Mouse (Mus musculus) c-Kit-positive CD71-positive TER-119-positive erythroid progenitor cells, embryonic 14.5 days (primary cell): ENCODE data around the gene Tmem116.
"Not testable (repeated sequence)": the region's sequence is repeated elsewhere in the genome, so short reads cannot be mapped to it uniquely, and the experiment has no call there.

Experiments
- DNase-seq: peaks from one replicate; pipeline ENCODE4 v3.0.0-alpha.2; 2013; ENCODE audit warnings: low spot score

The Tmem116 gene

DNA sequence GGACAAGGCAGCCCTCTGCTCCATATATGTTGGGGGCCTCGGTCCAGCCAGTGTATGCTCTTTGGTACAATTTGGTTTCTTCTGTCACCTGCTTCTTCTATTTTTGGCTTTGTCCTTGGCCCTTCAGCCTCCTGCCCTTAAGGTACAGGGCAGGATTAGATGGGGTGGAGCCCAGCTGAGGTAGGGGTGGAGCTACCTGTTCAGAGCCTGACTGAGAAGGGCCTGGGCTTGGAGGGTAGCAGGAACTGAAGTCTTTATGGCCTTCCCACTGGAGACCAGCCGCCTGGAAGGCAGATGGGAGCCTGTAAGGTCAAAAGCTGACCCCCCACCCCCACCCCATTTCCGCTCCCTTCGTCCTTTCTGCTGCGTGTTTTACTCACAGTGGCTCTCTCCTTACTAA lies 11.3 kb downstream of the Tmem116 start:
- DNase-seq = no peak

DNA sequence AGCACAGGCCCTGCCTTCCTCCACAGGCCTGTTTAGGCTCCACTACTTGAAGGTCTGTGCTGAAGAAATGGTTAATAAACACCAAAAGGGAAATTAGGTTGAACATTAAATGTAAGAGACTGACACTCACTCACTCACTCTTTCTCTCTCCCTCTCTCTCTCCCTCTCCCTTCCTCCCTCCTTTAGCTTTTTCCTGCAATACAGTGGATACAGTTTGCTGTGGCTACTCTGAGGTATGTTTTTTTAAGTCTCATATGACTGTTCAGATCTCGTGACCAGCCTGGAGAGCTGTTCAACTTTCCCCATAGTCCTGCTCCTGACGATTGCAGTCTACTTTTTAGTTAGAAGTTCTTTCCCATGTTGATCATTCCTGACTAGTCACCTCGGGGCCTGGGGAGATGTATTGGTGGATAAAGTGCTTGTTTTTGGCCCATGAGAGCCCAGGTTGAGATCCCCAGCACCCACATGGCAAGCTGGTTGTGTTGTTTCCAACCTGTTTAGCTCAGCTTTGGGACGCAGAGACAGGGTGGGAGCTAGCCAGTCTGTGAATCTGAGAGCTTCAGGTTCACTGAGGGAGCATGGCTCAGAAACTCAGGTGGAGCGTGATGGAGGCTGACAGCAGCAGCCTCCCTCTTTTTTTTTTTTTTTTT lies 12.0 kb downstream of the Tmem116 start:
- DNase-seq = no peak

DNA sequence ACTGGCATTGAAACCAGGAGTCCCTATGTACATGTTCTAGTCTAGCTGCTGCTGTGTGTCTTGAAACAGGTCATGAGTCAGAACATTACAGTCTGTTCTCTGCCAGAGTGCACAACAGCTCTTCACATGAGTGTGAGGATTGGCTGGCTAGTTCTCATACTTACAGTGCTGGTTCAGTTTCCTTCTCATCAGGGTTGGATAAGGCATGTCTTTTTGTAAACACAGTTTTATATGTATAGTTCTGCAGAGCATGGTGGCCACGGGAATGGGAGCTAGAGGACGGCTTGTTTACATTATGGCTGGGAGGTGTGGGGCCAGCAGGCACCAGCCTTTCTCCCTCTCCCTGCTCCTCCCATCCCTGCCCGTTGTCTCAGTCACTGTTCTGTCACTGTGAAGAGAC lies 17.9 kb downstream of the Tmem116 start:
- no peak for DNase-seq

DNA sequence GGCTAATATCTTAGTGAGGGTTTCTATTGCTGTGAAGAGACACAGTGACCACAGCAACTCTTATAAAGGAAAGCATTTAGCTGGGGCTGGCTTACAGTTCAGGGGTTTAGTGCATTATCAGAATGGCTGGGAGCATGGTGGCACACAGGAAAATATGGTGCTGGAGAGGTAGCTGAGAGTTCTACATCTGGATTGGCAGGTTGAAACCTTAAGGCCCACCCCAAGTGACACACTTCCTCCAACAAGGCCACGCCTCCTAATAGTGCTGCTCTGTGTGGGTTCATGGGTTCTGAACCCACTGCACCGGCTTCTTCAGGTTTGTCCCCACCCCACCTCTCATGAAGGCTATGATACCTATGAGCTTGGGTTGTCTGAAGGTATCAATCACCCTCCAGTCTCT lies 20.7 kb downstream of the Tmem116 start:
- no peak for DNase-seq

DNA sequence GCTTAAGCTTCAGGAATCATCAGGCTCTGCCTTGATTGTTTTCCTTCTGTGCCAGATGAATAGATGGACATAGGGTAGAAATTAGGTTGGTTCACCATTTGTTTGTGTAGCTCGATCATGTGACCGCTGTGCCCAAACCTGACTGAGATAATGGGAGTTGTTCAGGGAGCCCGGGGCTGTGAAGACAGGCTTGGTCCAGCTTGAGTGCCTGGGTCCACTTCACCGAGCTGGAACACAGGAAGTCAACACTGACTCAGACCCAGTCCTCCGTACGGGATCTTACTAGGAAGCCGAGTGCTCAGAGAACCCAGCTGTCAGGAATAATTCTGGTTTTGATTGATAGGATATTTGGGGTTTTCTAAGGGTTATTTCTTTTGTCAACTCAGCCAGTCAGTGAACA lies 22.9 kb downstream of the Tmem116 start:
- DNase-seq = no peak

DNA sequence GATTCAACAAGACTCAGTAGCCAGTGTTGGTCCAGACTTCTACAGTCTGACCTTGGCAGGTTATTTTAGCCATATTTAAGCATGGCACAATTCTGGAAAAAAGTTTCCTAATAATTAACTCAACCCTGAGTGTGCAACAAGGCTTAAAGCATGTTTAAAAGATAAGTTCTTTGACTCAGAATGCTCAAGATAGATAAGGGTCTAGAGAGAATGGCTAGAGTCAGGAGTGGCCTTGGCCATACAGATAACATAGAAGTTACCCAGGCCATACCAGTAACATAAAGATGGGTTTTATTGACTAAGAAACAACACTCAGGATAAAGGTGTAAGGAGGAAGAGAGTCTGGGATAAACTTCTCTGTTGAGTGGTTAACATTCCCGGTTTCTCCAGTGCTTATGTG lies 24.3 kb downstream of the Tmem116 start:
- peak; percentile 66 for DNase-seq

DNA sequence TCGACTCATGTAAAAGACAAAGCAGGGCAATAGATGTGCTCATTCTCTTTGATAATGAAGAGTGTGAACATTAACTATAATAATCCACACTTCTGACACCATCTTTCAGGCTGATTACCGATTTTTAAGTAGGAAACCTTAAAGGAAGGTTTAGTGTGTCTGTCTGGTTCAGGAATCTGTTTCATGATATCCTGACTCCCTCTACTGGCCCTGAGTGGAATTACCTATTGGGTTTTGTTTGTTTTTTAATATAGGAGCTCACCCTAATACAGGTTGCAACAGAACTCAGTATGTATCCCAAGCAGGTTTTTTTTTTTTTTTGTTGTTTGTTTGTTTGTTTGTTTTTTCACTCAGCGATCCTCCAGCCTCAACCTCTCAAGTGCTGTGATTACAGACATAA lies 26.0 kb downstream of the Tmem116 start:
- DNase-seq = peak; percentile 81

DNA sequence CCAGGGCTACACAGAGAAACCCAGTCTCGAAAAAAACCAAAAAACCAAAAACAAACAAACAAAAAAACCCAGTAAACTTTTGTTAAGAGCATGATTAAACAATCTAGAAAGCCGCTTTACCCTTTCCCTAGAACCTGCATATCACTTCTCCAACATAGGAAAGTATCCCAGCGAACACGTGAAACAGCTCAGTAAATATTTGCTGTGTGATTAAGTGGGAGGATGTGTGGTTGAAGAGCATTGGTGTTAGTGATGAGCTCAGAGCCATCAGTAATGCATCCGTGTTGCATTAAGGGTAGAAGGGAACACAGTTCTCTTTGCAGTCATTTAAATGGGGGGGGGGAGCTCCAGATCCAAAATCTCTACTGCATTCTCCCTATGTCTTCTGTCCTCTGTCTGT lies 33.1 kb downstream of the Tmem116 start:
- no peak for DNase-seq

DNA sequence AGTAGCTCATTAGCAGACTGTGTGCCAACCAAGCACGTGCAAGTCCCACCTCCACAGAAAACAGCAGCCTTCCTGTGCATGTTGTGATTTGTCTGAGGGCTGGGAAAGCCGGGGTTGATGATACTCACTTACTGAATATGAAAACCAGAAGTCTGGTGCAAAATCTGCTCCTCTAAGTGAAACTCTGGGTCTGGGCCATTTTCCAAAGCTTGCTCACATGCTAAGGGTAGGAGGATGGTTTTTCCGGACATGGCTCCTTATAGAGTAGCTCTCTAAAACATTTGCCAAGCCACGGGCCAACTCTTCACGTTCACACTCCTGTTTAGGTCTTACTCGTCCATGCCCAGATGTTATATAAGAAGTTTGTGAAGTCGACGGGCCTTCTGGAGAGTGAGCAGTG lies 41.6 kb downstream of the Tmem116 start:
- DNase-seq = no peak

DNA sequence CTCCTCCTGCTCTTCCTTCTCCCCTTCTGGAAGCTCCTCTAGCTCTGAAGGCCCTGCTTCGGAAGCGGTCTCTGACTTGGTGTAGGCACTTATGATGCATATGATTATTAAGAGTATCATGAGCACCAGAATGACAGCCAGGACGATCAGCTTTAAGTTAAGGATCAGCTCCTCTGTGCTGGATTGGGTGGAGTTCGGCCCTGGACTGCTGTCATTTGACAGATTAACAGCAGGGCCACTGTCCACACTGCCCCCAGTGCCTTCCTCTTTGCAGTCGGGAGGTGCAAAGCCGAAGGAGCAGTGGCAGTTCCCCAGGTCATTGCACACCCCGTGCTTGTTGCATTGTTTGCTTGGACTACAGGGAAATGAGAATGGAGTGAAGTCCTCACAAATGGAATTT lies 49.0 kb downstream of the Tmem116 start:
- DNase-seq = no peak

DNA sequence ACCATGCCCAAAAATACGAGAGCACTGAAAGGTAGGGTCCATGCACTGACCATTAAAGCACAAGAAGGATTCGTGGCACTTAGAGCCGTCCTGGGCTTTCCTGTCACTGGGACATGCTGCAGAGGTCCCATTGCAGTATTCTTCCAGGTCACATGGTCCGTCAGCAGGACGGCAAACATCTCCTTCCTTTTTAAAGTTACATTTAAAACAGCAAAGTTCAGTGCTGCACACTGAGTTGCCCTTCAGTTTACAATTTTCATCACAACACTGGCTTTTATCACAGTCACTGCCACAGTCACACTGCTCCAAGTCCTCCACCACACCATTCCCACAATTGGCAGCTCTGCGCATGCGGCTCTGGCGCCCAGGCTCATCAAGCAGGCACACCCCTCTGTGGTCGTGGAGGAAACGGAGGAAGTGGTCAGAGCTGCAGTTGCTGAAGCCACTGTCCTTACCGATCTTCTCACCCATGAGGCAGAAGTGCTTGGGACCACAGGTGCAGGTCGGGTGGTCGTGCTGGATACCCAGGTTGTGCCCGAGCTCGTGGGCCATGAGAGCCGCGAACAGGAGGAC lies 49.8 kb downstream of the Tmem116 start:
- DNase-seq = not testable (repeated sequence)

DNA sequence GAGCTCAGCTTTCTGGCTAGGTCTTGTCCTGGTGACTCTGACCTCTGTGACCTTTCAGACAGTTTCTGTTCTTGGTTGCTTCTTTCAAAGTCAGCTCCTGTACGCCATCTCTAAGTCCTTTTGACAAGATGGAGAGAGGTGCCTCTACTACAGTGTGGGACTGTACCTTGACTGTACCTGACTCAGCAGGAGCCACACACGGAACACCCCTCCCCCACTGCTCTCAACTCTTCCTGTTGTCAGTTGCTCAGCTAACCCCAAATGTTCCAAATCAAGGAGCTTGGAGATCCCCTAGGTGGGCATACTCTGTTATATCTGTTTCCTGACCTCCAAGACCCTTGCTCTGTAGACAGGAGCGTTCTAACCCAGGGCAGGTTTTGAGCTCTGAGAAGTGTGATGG lies 51.5 kb downstream of the Tmem116 start, which contains the start of gene Adam1b:
Adam1b (minus strand) TSS at position 205 of the 400 bp plus-strand sequence.
- DNase-seq = no peak

DNA sequence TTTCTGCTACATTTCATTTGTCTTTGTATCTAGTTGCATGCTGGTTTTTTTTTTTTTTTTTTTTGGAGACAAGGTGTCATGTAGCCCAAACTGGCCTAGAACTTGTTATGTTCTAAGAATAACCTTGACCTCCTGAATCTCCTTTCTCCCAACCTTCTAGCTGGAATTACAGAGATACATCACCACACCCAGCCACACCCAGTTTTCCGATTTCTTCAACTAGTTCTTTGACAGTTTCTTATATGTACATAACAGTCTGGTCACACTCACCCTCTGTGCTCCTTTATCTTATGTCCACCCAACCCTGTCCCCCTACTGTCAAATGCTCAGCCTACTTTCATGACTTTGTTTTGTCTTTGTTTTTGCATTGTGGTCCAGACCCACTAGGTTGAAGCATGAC lies 55.2 kb downstream of the Tmem116 start:
- no peak for DNase-seq

DNA sequence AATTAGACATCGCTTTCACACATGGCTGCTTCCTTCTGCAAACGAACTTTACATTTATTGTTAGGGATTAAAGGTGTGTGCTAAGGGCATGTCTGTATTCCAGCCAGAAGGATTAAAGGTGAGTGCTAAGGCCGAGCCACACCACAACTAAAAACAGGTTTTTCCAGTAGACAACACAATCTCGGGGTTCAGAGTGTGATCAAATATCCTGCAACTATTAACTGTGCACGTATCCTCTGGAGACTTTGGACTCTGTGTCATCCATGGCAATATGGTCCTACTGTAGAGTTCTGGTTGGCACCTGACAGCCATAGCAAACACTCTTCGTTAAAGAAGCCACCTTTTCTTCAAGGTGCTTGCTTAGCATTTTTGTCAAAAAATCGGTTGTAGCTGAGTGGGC lies 58.3 kb downstream of the Tmem116 start:
- no peak for DNase-seq

DNA sequence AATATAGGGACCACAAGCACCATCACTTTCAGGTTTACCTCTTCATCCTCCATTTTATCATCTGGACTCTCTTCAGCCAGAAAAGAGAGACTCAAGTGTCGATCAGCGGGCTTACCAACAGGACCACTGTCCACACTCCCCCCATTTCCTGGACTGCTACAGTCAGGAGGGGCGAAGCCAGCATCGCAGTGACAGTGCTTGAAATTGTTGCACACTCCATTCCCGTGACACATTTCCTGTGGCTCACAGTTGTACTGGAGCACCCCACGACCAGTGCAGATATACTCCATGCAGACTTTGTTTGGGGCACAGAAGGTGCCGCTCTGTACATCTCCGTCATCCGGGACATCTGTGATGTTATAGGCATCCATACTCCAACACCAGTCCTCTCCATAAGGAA lies 67.3 kb downstream of the Tmem116 start:
- no peak for DNase-seq

DNA sequence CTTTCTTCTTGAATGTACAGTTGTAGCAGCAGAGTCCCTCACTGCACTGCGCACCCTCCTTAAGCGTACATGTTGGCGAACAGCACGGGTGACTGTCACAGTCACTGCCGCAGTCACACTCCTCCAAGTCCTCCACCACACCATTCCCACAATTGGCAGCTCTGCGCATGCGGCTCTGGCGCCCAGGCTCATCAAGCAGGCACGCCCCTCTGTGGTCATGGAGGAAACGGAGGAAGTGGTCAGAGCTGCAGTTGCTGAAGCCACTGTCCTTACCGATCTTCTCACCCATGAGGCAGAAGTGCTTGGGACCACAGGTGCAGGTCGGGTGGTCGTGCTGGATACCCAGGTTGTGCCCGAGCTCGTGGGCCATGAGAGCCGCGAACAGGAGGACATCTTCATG lies 68.1 kb downstream of the Tmem116 start:
- not testable (repeated sequence) for DNase-seq

DNA sequence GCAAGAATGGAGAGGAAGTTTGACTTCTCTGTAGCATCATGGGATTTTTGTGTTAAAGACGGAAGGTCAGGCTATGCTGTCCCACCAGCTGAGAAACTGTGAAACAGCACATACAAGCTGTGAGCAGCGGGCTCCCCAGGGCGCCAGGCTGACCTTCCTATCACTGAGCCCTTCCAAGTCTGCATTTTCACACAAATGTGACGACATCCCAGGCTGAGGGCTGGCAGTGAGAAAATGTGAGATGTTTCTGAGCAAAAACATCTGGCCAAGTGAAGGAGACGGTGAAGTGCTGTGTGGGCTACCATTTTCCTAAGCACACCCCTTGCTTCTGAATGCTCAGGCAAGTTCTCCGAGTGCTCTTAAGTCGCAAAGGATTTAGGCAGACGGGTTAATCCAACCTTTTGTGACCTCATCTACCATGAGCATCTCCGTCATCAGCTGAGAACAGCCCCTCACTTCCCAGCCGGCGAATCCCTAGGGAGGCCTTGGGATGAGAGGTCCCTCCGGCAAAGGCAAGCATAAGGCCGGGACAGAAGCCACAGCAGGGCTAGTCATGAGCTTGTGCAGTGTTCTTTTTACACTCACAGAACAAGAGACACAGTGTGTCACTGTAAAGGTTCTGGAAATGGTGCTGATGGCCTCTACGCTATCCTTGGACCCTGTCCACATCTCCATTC lies 74.2 kb downstream of the Tmem116 start:
- DNase-seq = no peak

DNA sequence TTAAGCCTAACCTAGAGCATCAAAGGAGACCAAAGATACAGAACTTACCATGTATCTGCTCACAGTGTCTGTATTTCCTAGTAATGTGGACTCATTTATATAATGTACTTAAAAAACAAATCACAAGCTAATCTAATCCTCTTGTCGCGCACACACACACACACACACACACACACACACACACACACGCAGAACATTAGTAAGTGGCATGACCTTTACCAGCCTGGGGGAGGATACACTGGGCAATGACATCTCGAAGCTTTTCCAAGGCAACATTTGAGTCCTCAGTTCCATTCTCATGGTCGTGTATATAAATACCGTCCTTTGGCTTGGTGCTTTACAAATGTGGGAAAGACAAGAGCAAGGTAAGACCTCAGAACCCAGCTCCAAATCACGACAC lies 74.8 kb downstream of the Tmem116 start:
- DNase-seq = no peak

DNA sequence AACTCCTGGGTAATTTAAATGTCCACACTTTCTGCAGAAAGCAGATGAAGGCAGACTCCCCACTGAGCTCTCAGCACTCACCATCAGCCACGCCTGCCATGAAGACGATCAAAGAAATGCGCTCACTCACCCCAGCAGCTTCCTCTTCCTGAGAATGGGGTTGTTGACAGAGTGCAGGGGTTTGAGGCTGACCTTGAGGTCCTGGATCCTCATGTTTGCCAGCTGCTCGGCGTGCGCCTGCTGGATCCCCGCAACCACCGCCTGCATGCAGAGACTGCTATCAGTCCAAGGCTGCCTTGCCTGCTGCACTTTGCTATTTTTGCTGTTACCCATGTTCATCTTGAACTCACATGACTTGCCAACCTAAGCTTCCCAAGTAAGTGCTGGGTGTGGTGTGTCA lies 75.3 kb downstream of the Tmem116 start:
- no peak for DNase-seq

DNA sequence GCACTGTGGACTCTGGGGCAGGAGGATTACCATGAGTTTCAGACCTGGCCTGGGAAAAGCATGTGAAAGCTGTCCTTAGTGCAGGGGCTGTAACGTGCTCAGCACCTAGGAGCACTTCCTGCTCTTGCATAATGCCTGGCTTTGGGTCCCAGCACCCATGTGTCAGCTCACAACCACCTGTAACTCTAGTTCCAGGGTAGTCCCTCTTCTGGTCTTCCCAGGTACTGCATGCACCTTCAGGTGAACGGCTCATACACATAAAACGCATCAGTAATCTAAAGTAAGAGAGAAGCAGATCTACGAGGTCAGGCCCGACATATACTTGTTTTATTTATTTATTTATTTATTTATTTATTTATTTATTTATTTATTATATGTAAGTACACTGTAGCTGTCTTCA lies 82.8 kb downstream of the Tmem116 start:
- DNase-seq = peak; percentile 22

DNA sequence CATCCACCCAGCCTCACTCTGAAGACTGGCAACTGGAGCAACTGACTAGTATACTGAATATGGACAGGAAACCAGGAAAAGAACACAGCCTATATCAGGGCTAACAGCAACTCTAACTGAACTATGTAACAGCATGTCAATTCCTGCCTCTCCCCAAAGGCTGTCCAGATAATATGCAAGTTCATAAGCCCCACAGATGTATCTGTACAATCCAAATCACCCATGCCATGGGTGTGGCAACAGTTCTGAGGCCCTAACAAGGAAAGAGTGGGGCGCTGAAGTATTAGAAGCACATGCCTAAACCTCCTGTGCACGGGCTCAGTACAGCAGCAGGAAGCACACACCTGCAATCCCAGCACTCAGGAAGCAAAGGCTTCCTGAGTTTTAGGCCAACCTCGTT lies 83.4 kb downstream of the Tmem116 start:
- peak; percentile 73 for DNase-seq

DNA sequence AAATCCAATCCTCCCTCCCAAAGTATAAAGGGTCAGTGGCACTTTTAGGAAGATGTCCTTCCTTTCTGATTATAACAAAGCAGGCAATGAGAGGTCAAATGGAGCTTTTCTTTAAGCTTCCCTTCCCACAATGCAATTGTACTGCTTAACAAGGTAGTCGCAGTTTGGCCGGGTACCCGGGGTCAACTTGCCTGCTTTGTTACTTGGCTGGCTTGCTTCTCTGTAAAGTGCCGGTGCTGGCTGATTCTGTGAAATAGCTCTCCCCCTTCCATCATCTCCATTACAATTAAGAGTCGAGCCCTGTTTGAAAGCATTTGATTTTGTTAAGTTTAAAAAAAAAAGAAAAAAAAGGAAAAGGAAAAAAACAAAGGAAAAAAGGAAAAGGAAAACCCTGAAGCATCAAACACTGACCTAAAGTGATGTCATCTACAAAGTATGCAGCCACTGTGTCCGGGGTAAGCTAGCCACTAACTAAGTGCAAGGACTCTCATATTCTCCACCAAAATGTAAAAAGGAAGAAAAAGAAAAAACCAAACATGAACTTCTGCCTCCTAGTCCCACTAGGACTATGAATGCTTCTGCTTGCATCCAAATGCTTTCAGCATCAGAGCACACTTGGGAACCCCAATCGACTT lies 85.3 kb downstream of the Tmem116 start:
- DNase-seq = no peak

DNA sequence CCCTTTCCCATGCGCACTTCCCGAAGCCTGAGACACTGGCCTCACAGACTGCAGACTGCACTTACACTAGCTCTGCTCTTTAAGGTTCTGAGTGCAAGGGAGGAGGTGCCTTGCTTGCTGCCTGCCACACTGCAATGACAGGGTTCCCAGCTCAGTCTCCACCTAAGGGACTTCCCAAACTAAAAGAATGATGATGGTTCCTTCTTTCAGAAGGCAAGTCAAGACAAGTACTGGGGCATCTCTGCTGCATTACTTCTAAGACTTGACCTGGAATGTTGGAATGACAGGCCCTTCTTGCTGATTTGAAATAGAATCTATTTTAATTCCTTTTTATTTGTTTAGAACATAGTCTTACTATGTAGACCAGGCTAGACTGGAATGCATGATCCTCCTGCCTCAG lies 85.9 kb downstream of the Tmem116 start:
- no peak for DNase-seq
